Mouse (Mus musculus) lung, adult 2 months (tissue): ENCODE results near the gene Gm28047.

Experiments
- CTCF ChIP-seq: fragments of 200-500 bp; IDR thresholded peaks from 2 replicates; pipeline ENCODE4 v1.5.1; 2011; ENCODE audit warnings: mild to moderate bottlenecking, low read length, control low read depth; ENCODE audit not compliant: insufficient read depth
- POLR2A ChIP-seq: fragments of 200-500 bp; IDR thresholded peaks from 2 replicates; pipeline ENCODE4 v1.6.1; 2011; ENCODE audit warnings: low read depth, mild to moderate bottlenecking, control low read depth, low read length, borderline replicate concordance; ENCODE audit errors: extremely low read depth

- TF ChIP-seq POLR2A (no peak), CTCF (no peak)
Measured at GRCm38 (mm10) chr15:102657926-102658381, 33.1 kb upstream of the Gm28047 start.
